In genomic region chr9:66625974-66626530, GRCm38 (mm10) we compare ENCODE assay signal across 18 mouse cellular contexts. TPM values are rescaled to one million over a fixed set of nuclear protein-coding genes. Genes with fewer than 3 reads are reported as not detected.
A peak's percentile ranks its signal among the peaks of the same experiment; 100 is the strongest.
DNase-seq lines count a peak whose midpoint lies in the region; ATAC-seq and TF ChIP-seq lines count a peak whose summit lies in the region.
"Had no signal": no experiment of that assay in that cellular context is flagged by ENCODE, and none has a peak within 500 bp of the region (broad histone marks: within the 10 kb centered on the region; RNA-seq: fewer than 3 reads in every experiment).

No protein-coding gene starts in this region.

- no peak overlapping the region for H3K4me3 ChIP-seq in liver, embryonic 11.5 days (ENCODE audit: low read depth, low read length)
- H3K4me3 ChIP-seq in lung, embryonic 14.5 days (ENCODE audit: low read depth, low read length) = no peak overlapping the region
- no peak overlapping the region for H3K4me3 ChIP-seq in stomach, embryonic 14.5 days (ENCODE audit: low read depth, low read length)
- H3K4me3 ChIP-seq: forebrain, embryonic 10.5 days; hindbrain, embryonic 12.5 days; layer of hippocampus, adult 2 months; limb, embryonic 10.5 days had no signal

- no peaks in the 10 kb centered on the region for H3K9me3 ChIP-seq in liver, embryonic 11.5 days (ENCODE audit: control insufficient read depth, low read length)
- no peaks in the 10 kb centered on the region for H3K9me3 ChIP-seq in lung, embryonic 14.5 days (ENCODE audit: low read depth, low read length)
- no peaks in the 10 kb centered on the region for H3K9me3 ChIP-seq in stomach, embryonic 14.5 days (ENCODE audit: control insufficient read depth, low read depth, low read length)
- H3K9me3 ChIP-seq: forebrain, embryonic 10.5 days; hindbrain, embryonic 12.5 days; limb, embryonic 10.5 days had no signal

- no peaks in the 10 kb centered on the region for H3K27me3 ChIP-seq in liver, embryonic 11.5 days (replicated peaks; ENCODE audit: control insufficient read depth, insufficient read depth, low read length)
- no peaks in the 10 kb centered on the region for H3K27me3 ChIP-seq in lung, embryonic 14.5 days (ENCODE audit: insufficient read depth, low read length)
- H3K27me3 ChIP-seq in stomach, embryonic 14.5 days (ENCODE audit: control insufficient read depth, insufficient read depth, low read length) = no peaks in the 10 kb centered on the region
- H3K27me3 ChIP-seq: hindbrain, embryonic 12.5 days; Patski had no signal

- peaks cover 15% of the 10 kb centered on the region for H3K4me1 ChIP-seq in liver, embryonic 11.5 days (replicated peaks; ENCODE audit: control insufficient read depth, insufficient read depth, low read length)
- H3K4me1 ChIP-seq in lung, embryonic 14.5 days (ENCODE audit: insufficient read depth) = peaks cover 7% of the 10 kb centered on the region
- H3K4me1 ChIP-seq in stomach, embryonic 14.5 days (ENCODE audit: control insufficient read depth, insufficient read depth, low read length) = peaks cover 30% of the 10 kb centered on the region

- ATAC-seq in liver, embryonic 11.5 days (replicated peaks; ENCODE audit: low FRiP score) = 0 out of 2 replicates have a peak, but pooled peaks have one; percentile 36
- peak; percentile 63 for ATAC-seq in lung, embryonic 14.5 days (ENCODE audit: insufficient read depth)
- ATAC-seq in stomach, embryonic 14.5 days (ENCODE audit: insufficient number of reproducible peaks, insufficient read depth, low FRiP score, low read depth) = peak; percentile 67; the same call in 1 of the 2 replicates
- ATAC-seq in megakaryocyte, adult 5-6 weeks (ENCODE audit: poor library complexity, severe bottlenecking) = no peak
- ATAC-seq: activated CD4-positive, CD25-positive, alpha-beta regulatory T cell, adult 4 months; midbrain, embryonic 16.5 days; Patski had no signal

- H3K27ac ChIP-seq in liver, embryonic 11.5 days (ENCODE audit: low read depth, low read length) = no peak overlapping the region
- H3K27ac ChIP-seq in lung, embryonic 14.5 days (ENCODE audit: low read depth) = no peak overlapping the region
- H3K27ac ChIP-seq in stomach, embryonic 14.5 days (ENCODE audit: low read length) = peak overlapping the region; percentile 18; the same call in 1 of the 2 replicates
- H3K27ac ChIP-seq: forebrain, embryonic 10.5 days; hindbrain, embryonic 12.5 days; kidney, postnatal 0 days; layer of hippocampus, adult 2 months; limb, embryonic 10.5 days had no signal

- H3K4me2 ChIP-seq in liver, embryonic 11.5 days = no peak overlapping the region
- H3K4me2 ChIP-seq in lung, embryonic 14.5 days = no peak overlapping the region
- 0 out of 2 replicates have a peak overlapping the region, but pooled peaks have one; percentile 10 for H3K4me2 ChIP-seq in stomach, embryonic 14.5 days (replicated peaks; ENCODE audit: low read depth, low read length)
- H3K4me2 ChIP-seq: hindbrain, embryonic 12.5 days had no signal

- WGBS in liver, embryonic 11.5 days = 81% methylated on average over 4 of the region's 4 CpGs
- 60% methylated on average over 4 of the region's 4 CpGs for WGBS in lung, embryonic 14.5 days
- 63% methylated on average over 4 of the region's 4 CpGs for WGBS in stomach, embryonic 14.5 days

- no peaks in the 10 kb centered on the region for H3K36me3 ChIP-seq in liver, embryonic 11.5 days (ENCODE audit: control insufficient read depth, insufficient read depth, low read length)
- H3K36me3 ChIP-seq in lung, embryonic 14.5 days (ENCODE audit: insufficient read depth) = no peaks in the 10 kb centered on the region
- no peaks in the 10 kb centered on the region for H3K36me3 ChIP-seq in stomach, embryonic 14.5 days (ENCODE audit: control insufficient read depth, insufficient read depth, low read length)
- H3K36me3 ChIP-seq: forebrain, embryonic 10.5 days; hindbrain, embryonic 12.5 days; limb, embryonic 10.5 days had no signal

- no peak for TF ChIP-seq CTCF in lung, embryonic 14.5 days (IDR thresholded peaks at IDR 0.05; ENCODE audit: low read depth)

- no peak overlapping the region for H3K9ac ChIP-seq in liver, embryonic 11.5 days (ENCODE audit: low read depth, low read length)
- no peak overlapping the region for H3K9ac ChIP-seq in lung, embryonic 14.5 days
- H3K9ac ChIP-seq in stomach, embryonic 14.5 days (replicated peaks; ENCODE audit: low read depth, low read length) = no peak overlapping the region
- H3K9ac ChIP-seq: hindbrain, embryonic 12.5 days had no signal

- peak; percentile 11 for DNase-seq in NIH3T3 (ENCODE audit: low read depth)
- DNase-seq in liver, embryonic 11.5 days (ENCODE audit: low spot score) = no peak
- DNase-seq in lung, embryonic 14.5 days = peak; percentile 54
- no peak for DNase-seq in cerebellum, adult 18-20 months
- no peak for DNase-seq in frontal cortex, postnatal 36 days (ENCODE audit: low spot score in 2 of 2)
- DNase-seq: cerebellum, adult 8-10 months; gastrocnemius, postnatal 14 days; thymus, postnatal 14 days had no signal

RNA-seq across cellular contexts. Expression of gene Usp3, which starts 33.1 kb away (rescaled TPM):
- 32.8 and 33.1 TPM in 2 replicates for polyA plus RNA-seq in liver, embryonic 11.5 days (2014; fragmentation: Nextera tagmentation; extraction: Ambion mirVana)
- polyA plus RNA-seq in lung, embryonic 14.5 days (2014; fragmentation: Nextera tagmentation; extraction: Ambion mirVana) = 73.7 and 73.9 TPM in 2 replicates
- polyA plus RNA-seq in stomach, embryonic 14.5 days (2014; fragmentation: Nextera tagmentation; extraction: Ambion mirVana) = 74.3 and 81.4 TPM in 2 replicates
- total RNA-seq in megakaryocyte, adult 5-6 weeks (2015) = 86.9 and 97.6 TPM in 2 replicates
- 68.1 and 75.5 TPM in 2 replicates for total RNA-seq in megakaryocyte, adult 5-6 weeks (2017)

Comparison
In these comparisons a context has a peak if more than half of its experiments do, and no peak if none do; other contexts are left out.
1. DNase-seq: peak in NIH3T3 (single experiment) and lung, embryonic 14.5 days (single experiment); none in liver, embryonic 11.5 days (single experiment), cerebellum, adult 18-20 months (0 of 2) and frontal cortex, postnatal 36 days (0 of 2).